Mouse (Mus musculus): ENCODE measurements around the gene Pde1b.

GRCm38 (mm10) chr15:103485106-103485505 lies 17.7 kb upstream of the Pde1b start:
- TF ChIP-seq CTCF (IDR thresholded peaks at IDR 0.05; ENCODE audit: low read depth, low read length) (no peak), TAL1 (conservative IDR thresholded peaks at IDR 0.05; ENCODE audit: low read depth, low read length) (no peak), GATA1 (IDR thresholded peaks at IDR 0.05; ENCODE audit: borderline replicate concordance, low read length) (no peak), POLR2AphosphoS5 (IDR thresholded peaks at IDR 0.05; ENCODE audit: insufficient replicate concordance, low read depth, low read length) (no peak), GATA2 (IDR thresholded peaks at IDR 0.05; ENCODE audit: borderline replicate concordance, low read depth, low read length) (no peak)

Data from G1E (cell line).